Mouse (Mus musculus) spleen, postnatal 4 days (tissue): ENCODE results near the gene Zc3h7a.
"Not testable (repeated sequence)": the region's sequence is repeated elsewhere in the genome, so short reads cannot be mapped to it uniquely, and the experiment has no call there.

ENCODE experiments used
- DNase-seq, 2 experiments: peaks; one replicate each; pipeline ENCODE4 v3.0.0; 2022; ENCODE audit warnings: low spot score in 2 of 2

Gene Zc3h7a

GRCm38 (mm10) chr16:11176208-11176883 is at the start of gene Zc3h7a:
TSS of gene Zc3h7a (minus strand) at chr16:11176393.
- DNase-seq = peak; percentile 90 to 96

GRCm38 (mm10) chr16:11217801-11218200 is 41.6 kb upstream of the Zc3h7a start:
- DNase-seq = no peak

GRCm38 (mm10) chr16:11203600-11204390 is 27.6 kb upstream of the Zc3h7a start:
- DNase-seq = no peak

GRCm38 (mm10) chr16:11202571-11203554 is 26.7 kb upstream of the Zc3h7a start, which contains the start of gene Rsl1d1:
TSS of gene Rsl1d1 (minus strand) at chr16:11203331.
- DNase-seq = peak; percentile 90 to 94

- DNase-seq = no peak
Observed at GRCm38 (mm10) chr16:11201740-11202394, 25.7 kb upstream of the Zc3h7a start.

GRCm38 (mm10) chr16:11200247-11200646 is 24.1 kb upstream of the Zc3h7a start:
- no peak for DNase-seq

GRCm38 (mm10) chr16:11198467-11198866 is 22.3 kb upstream of the Zc3h7a start:
- DNase-seq = peak in 1 of 2 experiments; percentile 34

- DNase-seq = no peak
Observed at GRCm38 (mm10) chr16:11197052-11197451, 20.9 kb upstream of the Zc3h7a start.

- no peak for DNase-seq
Observed at GRCm38 (mm10) chr16:11193231-11193630, 17.0 kb upstream of the Zc3h7a start.

GRCm38 (mm10) chr16:11190150-11190549 is 14.0 kb upstream of the Zc3h7a start:
- DNase-seq = no peak

GRCm38 (mm10) chr16:11177404-11177803 is 1.2 kb upstream of the Zc3h7a start:
- DNase-seq = no peak

GRCm38 (mm10) chr16:11176884-11177244 is 671 bp upstream of the Zc3h7a start:
- no peak for DNase-seq

- peak; percentile 60 to 85 for DNase-seq
Observed at GRCm38 (mm10) chr16:11175489-11176207, 545 bp downstream of the Zc3h7a start.

GRCm38 (mm10) chr16:11175100-11175488 is 1.1 kb downstream of the Zc3h7a start:
- no peak for DNase-seq

GRCm38 (mm10) chr16:11174671-11175081 is 1.5 kb downstream of the Zc3h7a start:
- DNase-seq = peak; percentile 64 to 80

GRCm38 (mm10) chr16:11171679-11172078 is 4.5 kb downstream of the Zc3h7a start:
- no peak for DNase-seq

- no peak for DNase-seq
Observed at GRCm38 (mm10) chr16:11166431-11166830, 9.8 kb downstream of the Zc3h7a start.

- DNase-seq = no peak
Observed at GRCm38 (mm10) chr16:11164695-11165255, 11.4 kb downstream of the Zc3h7a start.

GRCm38 (mm10) chr16:11157721-11158120 is 18.5 kb downstream of the Zc3h7a start:
- not testable (repeated sequence) for DNase-seq

- no peak for DNase-seq
Observed at GRCm38 (mm10) chr16:11154500-11154899, 21.7 kb downstream of the Zc3h7a start.
